Mouse (Mus musculus): ENCODE measurements around the gene Clstn1.

Clstn1 gene

DNA sequence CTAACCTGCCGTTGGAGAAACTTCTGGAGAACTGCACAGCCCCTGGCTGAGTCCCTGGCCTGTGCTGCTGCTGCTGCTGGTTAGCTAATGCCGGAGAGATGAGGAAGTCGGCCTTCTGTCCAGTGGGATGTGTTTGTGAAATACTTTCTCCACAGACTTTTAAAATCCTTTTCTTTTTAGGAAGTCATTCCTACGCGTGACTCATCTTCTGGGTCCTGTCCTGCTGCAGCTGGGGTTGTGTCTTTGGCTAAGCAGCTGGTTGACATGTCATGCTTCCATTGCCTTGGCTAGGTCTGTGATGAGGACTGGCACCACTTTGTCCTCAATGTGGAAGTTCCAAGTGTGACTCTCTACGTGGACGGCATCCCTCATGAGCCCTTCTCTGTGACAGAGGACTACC is 51.7 kb downstream of the Clstn1 start:
- no peak for DNase-seq

DNA sequence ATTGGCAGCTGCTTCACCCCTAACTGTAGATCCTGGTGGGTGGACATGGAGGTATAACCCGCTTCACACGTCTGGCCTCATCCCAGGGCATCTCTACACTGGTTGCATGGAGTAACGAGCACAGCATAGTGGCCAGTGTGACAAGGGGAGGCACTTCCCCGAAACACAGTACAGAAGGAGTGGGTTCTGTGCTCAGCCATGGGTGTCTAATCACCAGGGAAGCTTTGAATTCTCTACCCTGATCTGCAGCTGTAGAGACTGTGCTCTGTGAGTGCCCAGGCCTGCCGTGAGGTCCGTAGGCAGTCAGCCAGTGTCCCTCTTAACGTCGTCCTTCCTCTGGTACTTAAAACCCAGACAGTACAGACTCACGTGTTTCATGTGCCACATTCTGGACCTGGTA is 54.6 kb downstream of the Clstn1 start:
- DNase-seq = no peak

DNA sequence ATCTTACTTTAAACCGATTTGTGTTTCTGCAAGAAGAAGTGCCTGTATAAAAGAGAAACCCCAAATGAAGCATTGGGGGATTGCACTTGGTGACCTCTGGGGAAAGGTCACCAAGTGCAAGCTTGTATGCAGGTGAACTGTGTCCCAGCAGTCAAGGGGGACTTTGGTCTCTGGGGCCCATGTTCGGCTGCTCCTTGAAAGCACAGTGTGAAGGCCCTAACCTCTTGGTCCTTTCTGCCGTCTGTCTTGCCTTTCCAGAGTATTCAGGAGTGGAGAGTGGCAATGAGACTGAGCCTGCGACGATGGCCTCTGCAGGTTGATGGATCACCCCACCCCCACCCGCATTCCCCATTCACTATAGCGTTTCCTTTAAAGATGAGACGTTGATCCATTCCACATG is 55.1 kb downstream of the Clstn1 start:
- DNase-seq = no peak

DNA sequence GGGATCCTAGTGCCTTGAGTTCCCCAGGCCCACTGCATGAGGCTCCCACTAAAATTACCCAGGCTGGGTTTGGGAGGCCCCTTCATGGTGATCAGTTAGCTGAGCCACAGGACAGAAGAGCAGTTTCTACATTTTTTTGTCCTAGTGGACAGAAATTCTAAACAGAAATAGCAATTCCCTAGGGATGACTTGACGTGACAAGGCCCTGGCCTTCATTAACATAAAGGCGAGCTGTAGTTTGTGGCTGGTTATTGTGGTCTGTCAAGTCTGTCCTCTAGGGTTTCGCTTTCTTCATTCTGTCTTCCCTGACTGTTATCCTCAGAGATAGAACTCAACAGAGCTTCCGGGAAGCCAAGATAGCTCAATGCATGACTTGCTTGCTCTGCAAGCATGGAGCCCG is 55.7 kb downstream of the Clstn1 start:
- no peak for DNase-seq

DNA sequence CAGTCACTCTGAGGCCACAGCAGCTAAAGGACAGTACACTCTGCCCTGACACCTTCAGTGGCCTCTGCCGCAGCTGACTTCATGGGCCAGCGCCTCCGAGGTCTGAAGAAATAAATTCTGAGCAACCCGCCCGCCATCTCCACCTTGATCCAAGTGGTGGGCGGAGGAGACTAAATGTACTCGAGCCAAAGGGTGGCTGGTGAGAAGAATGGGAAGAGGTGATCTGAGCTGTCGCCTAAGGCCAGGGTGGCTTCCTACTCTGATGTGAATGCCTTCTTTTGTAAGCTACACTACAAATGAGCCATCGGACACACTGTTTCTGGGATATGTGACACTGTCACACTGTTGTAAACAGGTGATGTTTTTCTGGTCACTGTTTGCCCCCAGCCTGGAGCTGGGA is 59.5 kb downstream of the Clstn1 start:
- DNase-seq = no peak

DNA sequence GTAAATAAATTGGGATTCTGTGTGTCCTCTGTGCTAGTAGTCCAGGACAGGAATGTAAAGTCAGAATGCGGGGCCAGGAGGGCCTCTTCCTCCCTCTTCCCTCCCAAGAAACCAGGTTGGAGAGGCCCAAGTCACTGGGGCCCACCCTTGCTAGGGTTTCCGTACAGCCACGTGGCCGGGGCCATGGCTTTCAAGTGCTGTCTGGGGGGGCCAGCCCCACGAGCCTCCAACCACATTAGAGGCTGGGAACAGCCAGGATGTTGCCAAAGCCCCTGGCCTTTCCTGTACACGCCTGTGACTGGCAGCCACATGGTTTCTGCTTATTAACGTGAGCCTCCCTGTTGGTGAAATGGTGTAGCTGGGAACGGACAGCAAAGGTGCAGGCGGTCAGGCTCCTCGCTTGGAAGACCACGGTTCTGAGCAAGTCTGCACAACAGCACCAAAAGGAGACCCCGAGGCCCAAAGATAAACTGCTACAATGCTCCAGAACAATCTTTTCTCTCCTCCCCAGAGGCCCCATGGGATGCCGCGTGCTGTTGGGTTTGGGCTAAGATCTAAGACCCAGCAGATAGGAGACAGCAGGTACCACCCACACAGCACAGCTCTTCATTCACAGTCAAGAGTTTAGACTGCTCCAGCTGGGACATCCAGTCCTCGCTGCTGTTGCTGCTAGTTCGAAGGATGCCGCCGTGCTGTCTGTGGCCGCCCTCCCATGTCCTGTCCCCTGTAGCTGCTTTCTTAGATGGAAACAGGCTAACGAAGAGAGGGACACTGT is 62.0 kb downstream of the Clstn1 start:
- no peak for DNase-seq

DNA sequence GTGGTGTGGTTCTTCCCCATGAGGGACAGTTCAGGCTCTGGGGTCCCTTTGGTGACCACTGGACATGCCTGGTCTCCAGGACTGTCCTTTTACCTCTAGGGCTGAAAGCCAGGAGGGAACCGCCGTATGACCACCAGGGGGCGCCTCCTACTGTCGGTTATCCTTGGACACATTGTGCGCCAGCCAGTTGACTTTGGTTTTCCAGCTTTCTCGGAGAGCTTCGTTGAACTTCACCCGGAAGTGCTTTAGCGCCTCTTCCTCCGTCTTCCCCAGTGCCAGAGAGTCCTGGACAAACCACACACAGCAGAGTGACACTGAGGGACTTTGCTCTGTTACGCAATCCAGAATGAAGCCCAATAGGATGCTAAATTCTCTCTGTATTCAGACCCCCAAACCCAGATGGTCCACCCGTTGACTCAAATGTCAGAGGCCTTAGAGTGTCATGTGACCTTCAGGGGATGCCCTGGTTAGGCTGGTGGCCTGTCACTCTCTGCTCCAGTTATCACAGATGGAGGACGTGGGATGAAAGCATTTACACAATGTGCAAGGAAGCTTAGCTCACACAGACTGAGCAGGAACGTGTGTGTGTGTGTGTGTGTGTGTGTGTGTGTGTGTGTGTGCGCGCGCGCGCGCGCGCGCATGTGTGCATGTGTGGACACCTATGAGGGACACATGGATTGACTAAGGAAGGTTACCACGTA is 64.4 kb downstream of the Clstn1 start:
- DNase-seq = peak; percentile 85

DNA sequence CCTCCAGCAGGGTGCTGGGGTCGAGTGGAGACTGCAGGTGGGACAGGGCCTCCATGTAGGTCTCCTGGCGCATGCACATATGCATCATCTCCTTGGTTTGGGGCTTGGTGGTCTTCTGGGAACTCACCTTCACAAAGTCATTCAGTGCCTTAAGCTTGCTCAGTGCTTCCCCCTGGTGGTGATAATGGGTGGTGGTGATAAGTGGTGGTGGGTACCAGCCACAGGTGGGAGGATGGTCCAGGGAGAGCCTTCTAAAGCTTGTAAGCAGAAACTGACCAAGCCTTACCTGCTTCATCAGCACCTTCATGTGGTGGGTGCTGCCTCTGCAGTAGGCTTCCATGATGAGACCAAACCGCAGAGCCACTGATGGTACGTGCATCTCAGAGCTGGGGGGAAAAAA is 68.0 kb downstream of the Clstn1 start:
- peak; percentile 53 for DNase-seq

DNA sequence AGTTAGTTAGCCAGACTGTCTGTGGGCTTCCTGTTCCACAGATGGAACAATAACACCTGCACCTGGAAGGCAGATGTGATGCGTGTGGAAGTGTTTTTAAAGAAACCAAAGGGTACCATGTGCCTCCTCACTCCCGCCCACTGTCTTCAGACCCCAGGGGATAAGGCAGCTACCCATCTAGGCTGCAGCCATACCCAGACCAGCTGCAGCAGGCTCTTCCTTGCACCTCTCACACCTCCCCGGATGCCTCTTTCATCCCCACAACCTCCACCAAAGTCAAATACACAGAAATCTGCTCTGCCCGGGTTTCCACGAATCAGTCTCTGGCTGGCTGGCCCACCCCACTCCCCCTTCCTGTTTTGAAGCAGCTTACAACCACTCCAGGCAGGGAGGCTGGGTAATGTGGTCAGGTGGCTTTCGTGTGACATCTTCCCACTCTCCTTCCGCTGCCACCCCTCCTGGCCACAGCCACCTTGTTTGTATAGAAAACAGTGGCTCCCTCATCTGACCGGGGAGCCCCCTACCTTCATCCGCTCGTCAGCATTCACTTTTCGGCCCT is 71.7 kb downstream of the Clstn1 start:
- DNase-seq = no peak

DNA sequence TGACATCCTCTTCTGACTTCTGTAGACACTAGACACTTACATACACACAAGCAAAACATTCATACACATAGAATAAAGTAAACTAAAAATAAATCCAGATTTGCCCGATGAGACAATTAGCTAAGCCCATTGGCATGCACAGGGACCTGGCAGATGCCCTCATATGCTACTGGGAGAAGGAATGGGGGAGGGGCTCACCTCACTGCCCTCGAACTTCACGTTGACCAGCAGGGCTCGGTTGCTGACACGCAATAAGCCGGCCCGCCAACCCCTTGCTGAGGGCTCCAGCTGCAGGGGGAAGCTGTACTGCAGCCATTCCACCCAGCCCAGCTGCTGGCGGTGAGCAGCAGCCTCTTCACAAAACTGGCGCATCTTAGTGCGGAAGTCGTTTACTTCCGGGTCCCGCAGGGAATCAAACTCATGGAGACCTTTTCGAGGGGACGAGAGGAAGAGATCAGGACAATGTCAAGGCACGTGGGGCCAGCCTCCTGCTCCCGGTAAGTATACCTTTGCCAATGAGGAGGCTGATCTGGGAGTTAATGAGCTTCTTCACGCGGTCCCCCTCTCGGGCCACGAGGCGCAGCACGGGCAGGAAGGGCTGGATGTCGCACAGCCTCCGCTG is 73.3 kb downstream of the Clstn1 start:
- no peak for DNase-seq

DNA sequence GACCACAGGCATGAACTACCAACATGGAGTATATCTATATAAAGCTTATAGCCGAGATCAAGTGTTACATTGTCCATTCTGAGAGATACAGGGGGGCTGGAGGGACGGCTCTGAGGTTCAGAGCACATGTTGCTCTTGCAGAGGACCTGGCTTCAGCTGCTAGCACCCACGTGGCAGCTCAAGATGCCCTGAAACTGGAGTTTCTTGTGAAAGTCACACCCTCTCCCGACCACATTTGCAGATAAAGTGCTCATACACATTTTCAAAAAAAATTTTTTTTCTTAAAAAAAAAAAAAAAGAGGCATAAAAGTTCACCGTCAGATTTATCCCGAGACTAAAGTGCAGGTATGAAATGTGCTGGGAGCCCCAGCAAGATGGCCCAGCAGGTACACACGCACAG is 74.3 kb downstream of the Clstn1 start:
- DNase-seq = no peak

DNA sequence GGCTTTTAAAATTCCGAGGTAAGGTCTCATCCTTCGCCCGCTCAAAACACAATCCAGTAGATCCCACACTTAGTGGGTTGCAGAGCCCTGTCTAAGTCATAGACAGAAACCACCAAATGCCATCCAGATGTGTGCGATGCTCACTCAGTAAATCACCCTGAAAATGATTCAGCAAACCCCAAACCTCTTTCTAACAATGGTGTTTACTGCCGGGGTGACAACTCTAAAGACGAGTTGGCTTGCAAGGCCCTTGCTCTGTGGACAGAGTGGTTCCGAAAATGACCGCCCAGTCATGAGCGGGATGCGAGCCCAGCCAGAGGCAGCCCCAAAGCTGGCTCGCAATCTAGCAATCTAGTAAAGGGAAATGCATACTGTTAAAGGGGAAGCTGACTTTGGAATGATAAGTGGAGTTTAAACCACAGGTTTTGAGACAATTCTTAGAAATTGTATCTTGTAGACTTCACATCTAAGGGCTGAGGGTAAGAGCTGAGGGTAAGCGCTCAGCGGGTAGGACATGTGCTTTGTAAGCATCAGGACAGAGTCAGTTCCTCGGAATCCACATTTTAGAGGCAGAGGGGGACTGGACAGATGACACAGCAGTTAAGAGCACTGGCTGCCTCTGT is 75.8 kb downstream of the Clstn1 start:
- no peak for DNase-seq

DNA sequence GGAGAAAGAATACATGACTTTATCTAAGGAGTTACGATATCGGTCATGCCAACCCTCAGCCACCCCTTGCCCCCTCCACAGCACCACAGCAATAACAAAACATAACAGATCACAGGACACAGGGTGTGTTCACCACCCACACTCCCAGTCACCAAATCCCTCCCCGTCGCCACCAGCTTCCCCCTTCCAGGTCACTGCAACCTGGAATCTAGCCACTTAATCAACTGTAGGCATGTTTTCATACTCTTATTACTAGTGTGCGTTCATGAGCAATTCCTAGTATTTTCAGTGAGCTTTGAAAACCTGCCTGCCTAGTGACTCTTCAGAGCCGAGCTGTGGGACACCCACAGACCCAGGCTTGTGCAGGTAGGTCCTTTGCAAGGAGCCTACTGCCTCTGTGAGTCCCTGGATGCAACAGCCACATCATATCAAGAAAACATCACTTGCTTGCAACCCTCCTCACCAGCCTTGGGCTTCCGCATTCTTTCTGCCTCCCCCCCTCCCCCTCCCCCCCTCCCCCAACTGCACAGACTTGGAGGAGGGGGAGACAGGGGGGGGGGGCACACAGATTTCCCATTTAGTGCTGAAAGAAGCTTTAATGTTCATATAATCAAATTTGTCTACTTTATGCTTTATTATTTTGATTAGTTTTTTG is 77.7 kb downstream of the Clstn1 start:
- DNase-seq = no peak

DNA sequence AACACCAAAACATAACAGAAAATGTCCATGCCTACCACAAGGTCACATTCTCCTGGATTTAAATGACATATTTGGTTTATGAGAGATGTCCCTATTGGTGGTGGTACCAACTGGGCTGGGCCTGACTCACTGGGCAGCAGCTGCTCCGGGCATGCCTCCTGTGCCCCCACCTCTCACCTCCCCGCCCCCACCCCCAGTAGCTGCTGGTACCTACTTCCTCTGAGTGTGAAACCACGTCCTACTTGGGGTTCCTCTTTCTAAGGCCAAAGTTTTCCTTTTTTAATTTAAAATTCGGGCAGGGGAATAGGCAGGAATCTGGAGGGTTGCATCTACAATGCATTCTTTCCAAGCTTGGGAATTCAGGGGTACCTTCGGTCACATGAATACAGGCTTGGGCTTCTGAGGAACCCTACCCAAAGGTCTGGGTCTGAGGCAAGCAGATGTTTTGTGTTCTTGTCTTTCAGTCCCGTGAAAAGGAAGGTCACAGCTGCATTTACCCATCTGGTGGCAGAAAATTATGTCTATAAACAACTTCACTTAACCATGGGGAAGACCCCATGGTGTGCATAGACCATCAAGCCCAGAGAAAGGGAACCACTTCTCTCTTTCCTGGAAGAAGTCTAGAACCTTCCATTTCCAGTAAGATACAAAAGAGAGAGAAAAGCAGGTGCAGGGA is 78.9 kb downstream of the Clstn1 start:
- no peak for DNase-seq

DNA sequence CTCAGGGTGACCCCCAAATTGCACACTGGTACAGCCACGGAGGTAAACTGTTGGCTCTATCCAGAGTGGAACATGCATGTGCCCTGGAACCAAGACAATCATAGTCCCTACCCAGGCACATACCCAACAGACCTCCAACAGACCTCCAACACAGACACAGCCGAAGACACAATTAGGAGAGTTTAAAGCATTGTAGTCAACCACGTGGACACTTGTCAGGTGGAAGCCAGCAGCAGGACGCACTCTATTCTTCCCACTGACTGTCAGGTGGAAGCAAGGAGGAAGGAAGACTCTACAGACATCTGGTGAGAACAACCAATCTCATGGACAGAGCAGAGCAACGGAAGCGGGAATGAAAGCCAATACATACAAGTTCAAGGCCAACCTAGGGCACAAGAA is 79.4 kb downstream of the Clstn1 start:
- DNase-seq = no peak

DNA sequence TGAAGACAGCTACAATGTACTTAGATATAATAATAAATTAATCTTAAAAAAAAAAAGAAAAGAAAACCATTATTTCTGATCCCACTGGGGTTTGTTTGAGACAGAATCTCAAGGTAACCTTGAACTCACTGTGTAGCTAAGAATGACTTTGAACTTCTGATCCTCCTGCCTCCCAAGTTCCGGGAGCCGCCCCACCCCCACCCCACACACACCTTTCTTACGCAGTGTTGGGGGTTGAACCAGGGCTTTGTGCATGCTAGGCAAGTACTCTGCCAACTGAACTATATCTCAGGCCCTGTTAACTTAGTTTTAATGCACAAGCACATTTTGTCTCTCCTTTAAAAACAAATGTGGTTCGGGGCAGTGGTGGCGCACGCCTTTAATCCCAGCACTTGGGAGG is 84.9 kb downstream of the Clstn1 start:
- no peak for DNase-seq

DNA sequence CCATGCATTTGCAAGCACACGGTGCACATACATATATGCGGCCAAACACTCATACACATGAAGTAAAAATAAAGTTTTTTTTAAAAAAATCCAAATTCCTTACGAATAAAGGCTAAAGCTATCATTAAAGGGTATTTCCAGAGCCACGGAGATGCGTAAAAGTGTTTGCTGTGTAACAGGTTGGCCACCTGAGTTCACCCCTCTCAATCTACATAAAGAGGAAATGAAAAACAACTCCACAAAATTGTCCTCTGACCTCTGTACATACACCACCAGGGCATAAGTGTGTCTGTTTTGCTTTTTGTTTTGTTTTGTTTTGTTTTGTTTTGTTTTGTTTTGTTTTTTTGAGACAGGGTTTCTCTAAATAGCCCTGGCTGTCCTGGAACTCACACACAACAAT is 86.5 kb downstream of the Clstn1 start:
- no peak for DNase-seq

DNA sequence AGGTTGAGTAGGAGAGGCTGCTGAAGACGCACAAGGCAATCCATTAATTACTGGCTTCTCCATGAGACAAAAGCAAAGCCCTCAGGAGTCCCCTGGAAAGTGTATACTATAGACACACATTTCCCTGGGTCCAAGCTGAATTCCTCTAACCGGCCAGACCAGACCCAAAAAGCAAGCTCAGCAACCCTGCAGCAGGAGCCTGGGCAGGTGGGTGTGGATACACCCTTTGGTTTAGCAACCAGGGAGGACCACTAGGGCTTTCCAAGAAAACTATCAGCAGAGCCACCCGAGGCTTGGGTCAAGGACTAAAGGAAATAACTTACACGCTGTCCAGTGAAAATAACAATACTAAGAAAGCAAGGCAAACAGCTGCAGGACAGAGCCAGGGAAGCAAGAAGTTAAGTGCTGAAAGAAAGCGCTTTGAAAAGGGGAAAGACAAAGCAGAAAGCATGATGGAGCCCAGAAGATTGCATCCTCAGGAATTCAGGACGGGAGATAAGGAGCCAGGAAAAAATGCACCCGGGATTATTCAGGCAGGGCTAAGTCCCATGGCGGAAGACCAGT is 88.6 kb downstream of the Clstn1 start:
- no peak for DNase-seq

DNA sequence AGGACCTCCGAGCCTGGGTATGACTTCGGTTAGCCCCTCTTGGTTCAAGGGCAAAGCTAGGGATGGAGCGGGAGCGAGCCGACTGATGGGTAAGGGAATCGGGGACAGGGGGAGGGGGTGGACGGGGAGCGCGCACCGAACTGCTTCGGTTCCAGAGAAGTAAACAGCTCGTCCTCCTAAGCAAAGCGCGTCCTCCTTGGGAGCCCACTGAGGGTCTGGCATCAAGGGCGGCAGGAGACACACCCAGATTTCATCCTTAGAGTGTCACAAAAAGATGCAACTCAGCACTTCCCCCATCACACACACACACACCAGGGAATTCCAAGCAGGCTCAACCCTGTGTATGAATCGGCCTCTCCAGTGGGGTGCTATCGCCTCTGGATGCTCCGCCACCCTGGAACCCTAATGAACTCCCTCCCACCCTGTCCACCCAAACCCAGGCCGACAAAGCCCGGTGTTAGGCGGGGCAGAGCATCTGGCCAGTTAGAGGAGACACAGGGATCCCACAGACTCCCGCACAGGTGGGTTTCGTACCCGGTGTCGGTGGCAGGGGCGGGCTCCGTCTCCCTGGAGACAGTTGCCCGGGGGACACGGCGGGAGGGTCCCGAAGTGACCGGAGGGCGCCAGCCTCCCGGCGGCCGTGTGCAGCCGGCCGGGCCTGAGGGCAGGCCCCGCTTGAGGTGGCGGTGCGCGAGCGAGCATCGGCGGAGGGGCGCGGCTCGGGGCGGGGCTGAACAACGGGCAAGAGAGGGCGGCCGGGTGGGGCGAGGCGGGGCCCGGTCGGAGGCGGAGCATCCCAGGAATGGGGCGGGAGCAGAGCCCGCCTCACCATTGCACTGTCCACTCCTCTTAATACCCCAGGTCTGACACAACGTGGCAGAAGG is 89.4 kb downstream of the Clstn1 start:
- peak; percentile 75 for DNase-seq

DNA sequence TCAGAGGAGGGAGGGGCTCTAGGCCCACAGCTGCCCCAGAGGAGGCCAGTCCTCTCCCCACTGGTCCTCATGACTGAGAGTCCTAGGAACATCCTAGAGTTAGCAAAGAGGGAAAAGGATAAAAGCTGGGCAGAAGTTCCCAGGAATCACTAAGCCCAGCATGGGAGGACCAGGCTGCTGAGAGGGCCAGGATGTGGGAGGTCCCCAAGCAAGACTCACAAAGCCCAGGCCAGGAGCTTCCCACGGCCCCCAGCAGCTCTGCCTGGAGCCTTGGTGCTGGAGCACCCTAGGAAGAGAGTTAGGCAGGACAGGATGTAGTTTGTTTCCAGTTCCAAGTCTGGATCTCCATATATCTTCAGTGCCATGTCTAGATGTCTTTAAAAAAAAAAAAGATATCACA is 91.7 kb downstream of the Clstn1 start:
- DNase-seq = no peak
